Mouse (Mus musculus) regulatory T cell (primary cell): Measurements from ENCODE around the gene Trdmt1.
"Not testable (repeated sequence)": the region's sequence is repeated elsewhere in the genome, so short reads cannot be mapped to it uniquely, and the experiment has no call there.

Experiments used
- in situ Hi-C: fragments of 300-600 bp; cut with MboI, MseI; formaldehyde crosslinking; loops from one replicate; pipeline ENCODE4 v1.15.1; 2025; ENCODE audit warnings: high pct_unique_total_duplicates

Trdmt1 gene

GRCm38 (mm10) chr2:13544193-13544824 is at the start of gene Trdmt1:
Trdmt1 (minus strand) TSS chr2:13544668.
- in situ Hi-C loops: no loop called here

- in situ Hi-C loops: no loop called here
Measured at GRCm38 (mm10) chr2:13593328-13593727, 48.9 kb upstream of the Trdmt1 start.

- in situ Hi-C loops: not testable (repeated sequence)
Measured at GRCm38 (mm10) chr2:13583746-13584145, 39.3 kb upstream of the Trdmt1 start.

GRCm38 (mm10) chr2:13582184-13582583 is 37.7 kb upstream of the Trdmt1 start:
- in situ Hi-C loops: no loop called here

- in situ Hi-C loops: no loop called here
Measured at GRCm38 (mm10) chr2:13579991-13580390, 35.5 kb upstream of the Trdmt1 start.

GRCm38 (mm10) chr2:13579315-13579714 is 34.8 kb upstream of the Trdmt1 start:
- in situ Hi-C loops: no loop called here

GRCm38 (mm10) chr2:13578473-13579152 is 34.1 kb upstream of the Trdmt1 start:
- in situ Hi-C loops: no loop called here

GRCm38 (mm10) chr2:13577399-13577798 is 32.9 kb upstream of the Trdmt1 start:
- in situ Hi-C loops: no loop called here

- in situ Hi-C loops: no loop called here
Measured at GRCm38 (mm10) chr2:13575926-13576325, 31.5 kb upstream of the Trdmt1 start.

- in situ Hi-C loops: no loop called here
Measured at GRCm38 (mm10) chr2:13575287-13575801, 30.9 kb upstream of the Trdmt1 start.

- in situ Hi-C loops: loop anchor here (5.0 to 25.0 kb wide), 3 partner anchors 37 to 1162 kb away; partner anchors contain the start of gene Mindy3
Measured at GRCm38 (mm10) chr2:13574801-13575150, 30.3 kb upstream of the Trdmt1 start.

GRCm38 (mm10) chr2:13574066-13574800 is 29.8 kb upstream of the Trdmt1 start:
- in situ Hi-C loops: loop anchor here (5.0 to 25.0 kb wide), 3 partner anchors 37 to 1162 kb away; partner anchors contain the start of gene Mindy3

GRCm38 (mm10) chr2:13573408-13574065 is 29.1 kb upstream of the Trdmt1 start, which contains the start of gene Vim:
Vim (plus strand) TSS chr2:13573927.
- in situ Hi-C loops: loop anchor here (5.0 to 25.0 kb wide), 3 partner anchors 36 to 1161 kb away; partner anchors contain the start of gene Mindy3

GRCm38 (mm10) chr2:13572647-13573407 is 28.4 kb upstream of the Trdmt1 start:
- in situ Hi-C loops: loop anchor here (5.0 to 25.0 kb wide), 3 partner anchors 36 to 1161 kb away; partner anchors contain the start of gene Mindy3

- in situ Hi-C loops: loop anchor here (5.0 to 25.0 kb wide), 3 partner anchors 35 to 1160 kb away; partner anchors contain the start of gene Mindy3
Measured at GRCm38 (mm10) chr2:13572101-13572553, 27.7 kb upstream of the Trdmt1 start.

GRCm38 (mm10) chr2:13570122-13570521 is 25.7 kb upstream of the Trdmt1 start:
- in situ Hi-C loops: loop anchor here (5.0 to 25.0 kb wide), 3 partner anchors 33 to 1158 kb away; partner anchors contain the start of gene Mindy3

- in situ Hi-C loops: loop anchor here (10.0 to 25.0 kb wide), 2 partner anchors 1148 to 1926 kb away; partner anchors contain the start of gene Mindy3
Measured at GRCm38 (mm10) chr2:13560396-13560795, 15.9 kb upstream of the Trdmt1 start.

GRCm38 (mm10) chr2:13559729-13560128 is 15.3 kb upstream of the Trdmt1 start:
- in situ Hi-C loops: loop anchor here (10.0 to 25.0 kb wide), 2 partner anchors 1147 to 1925 kb away; partner anchors contain the start of gene Mindy3

GRCm38 (mm10) chr2:13559303-13559702 is 14.8 kb upstream of the Trdmt1 start:
- in situ Hi-C loops: loop anchor here (25.0 kb wide), 1 partner anchor 1147 kb away; the partner anchor contains the start of gene Mindy3
